Mouse (Mus musculus): ENCODE results near the gene Zbed6. TPM values are rescaled to one million over a fixed set of nuclear protein-coding genes. Genes with fewer than 3 reads are reported as not detected.
"Not testable (repeated sequence)": the region's sequence is repeated elsewhere in the genome, so short reads cannot be mapped to it uniquely, and the experiment has no call there.

Gene Zbed6
- polyA plus RNA-seq, 1 experiment from 2014 or later, result not detected

DNA sequence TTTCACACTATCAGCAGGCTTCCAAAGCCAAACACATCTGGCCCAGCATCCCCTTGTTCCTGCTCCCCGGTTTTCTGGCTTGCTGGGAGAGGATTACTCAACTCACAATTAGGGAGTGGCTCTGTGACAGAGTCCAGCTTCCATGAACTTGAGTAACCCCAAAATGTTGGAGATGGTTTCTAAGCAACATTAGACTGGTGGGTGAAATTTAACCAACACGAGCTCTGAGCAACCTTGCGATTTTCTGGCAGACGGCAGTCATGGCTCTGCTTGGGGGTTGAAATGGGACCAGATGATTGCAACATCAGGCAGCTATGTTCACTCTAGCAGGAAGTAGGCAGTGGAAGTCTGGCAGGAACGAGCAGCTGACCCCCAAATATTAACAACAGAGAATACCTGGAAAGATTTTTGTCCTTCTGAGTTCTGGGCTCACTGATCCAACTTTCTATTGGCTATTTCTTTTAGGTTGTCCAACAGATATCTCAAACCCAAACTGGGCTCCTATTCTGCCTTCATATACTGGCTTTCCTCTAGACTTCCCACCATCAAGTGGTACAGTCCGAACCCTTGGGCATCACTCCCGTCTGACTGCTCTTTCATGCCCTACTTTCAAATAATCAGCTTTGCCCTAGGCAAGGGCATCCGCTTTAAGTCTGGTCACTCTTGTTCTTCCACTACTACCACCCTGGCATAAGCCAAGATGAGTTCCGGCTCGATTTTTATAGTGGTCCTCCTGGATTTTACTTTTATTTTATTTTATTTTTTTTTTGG lies 25.2 kb upstream of the Zbed6 start:
- peak overlapping the region; percentile 47; the same call in 1 of the 2 replicates for H3K27ac ChIP-seq

DNA sequence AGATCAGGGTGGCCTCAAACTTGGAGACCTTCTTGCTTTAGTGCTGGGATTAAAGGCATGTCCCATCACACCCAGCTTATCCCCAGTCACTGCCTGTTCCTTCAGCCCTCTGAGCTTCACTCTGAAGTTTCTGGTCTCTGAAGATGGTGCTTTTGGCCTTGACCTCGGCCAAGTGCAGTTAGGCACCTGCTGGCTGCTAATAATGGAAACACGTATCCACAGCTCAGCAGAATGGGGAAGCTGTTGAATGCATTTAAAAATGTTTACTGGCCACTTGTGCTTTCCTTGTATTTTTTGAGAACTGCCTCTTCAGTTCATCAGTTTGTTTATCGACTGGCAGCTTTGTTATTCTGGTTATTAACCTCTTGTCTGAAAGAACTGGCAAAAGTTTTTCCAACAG lies 11.1 kb upstream of the Zbed6 start:
- no peak overlapping the region for H3K4me2 ChIP-seq
- no peak for ATAC-seq (ENCODE audit: insufficient number of reproducible peaks, low FRiP score, low TSS enrichment, low read depth)
- WGBS, result 63% methylated on average over 3 of the region's 3 CpGs

More for the DNA sequence above, 25.2 kb upstream of the Zbed6 start:
- 0 out of 2 replicates have a peak, but pooled peaks have one; percentile 24 for ATAC-seq (ENCODE audit: insufficient number of reproducible peaks, low FRiP score, low TSS enrichment, low read depth)
- no peaks in the 10 kb centered on the region for H3K27me3 ChIP-seq
- H3K4me3 ChIP-seq, result no peak overlapping the region
- peaks cover 5% of the 10 kb centered on the region for H3K4me1 ChIP-seq
- no peak overlapping the region for H3K9ac ChIP-seq
- no peaks in the 10 kb centered on the region for H3K9me3 ChIP-seq
- no peak overlapping the region for H3K4me2 ChIP-seq
- 54% methylated on average over 10 of the region's 10 CpGs for WGBS
- no peaks in the 10 kb centered on the region for H3K36me3 ChIP-seq

DNA sequence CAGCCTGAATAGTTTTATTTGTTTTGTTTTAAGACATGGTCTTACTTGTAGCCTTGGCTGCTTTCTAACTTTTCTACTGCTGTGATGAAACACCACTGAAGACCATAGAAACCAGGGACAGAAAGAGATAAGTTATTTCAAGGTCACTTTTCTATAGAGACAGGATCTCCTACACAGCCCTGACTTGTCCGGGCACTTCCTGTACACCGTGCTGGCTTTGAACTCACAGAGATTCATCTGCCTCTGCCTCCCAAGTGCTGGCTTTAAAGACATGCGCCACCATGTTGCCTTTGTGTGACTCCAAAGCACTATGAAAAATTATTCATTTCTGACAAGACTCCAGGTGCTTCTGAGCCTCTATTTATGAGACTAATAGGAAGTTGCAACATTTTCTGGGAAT lies 10.6 kb upstream of the Zbed6 start:
- Histone ChIP-seq H3K36me3 (no peaks in the 10 kb centered on the region), H3K4me3 (no peak overlapping the region), H3K4me1 (no peaks in the 10 kb centered on the region), H3K9me3 (no peaks in the 10 kb centered on the region), H3K9ac (no peak overlapping the region), H3K27ac (no peak overlapping the region), H3K4me2 (no peak overlapping the region), H3K27me3 (no peaks in the 10 kb centered on the region)
- WGBS, result 82% methylated on average over 3 of the region's 3 CpGs
- no peak for ATAC-seq (ENCODE audit: insufficient number of reproducible peaks, low FRiP score, low TSS enrichment, low read depth)

More for the DNA sequence above, 11.1 kb upstream of the Zbed6 start:
- Histone ChIP-seq H3K9ac (no peak overlapping the region), H3K36me3 (no peaks in the 10 kb centered on the region), H3K27ac (no peak overlapping the region), H3K27me3 (no peaks in the 10 kb centered on the region), H3K4me1 (no peaks in the 10 kb centered on the region), H3K9me3 (no peaks in the 10 kb centered on the region), H3K4me3 (no peak overlapping the region)

GRCm38 (mm10) chr1:133670776-133671175 lies 10.1 kb upstream of the Zbed6 start:
- no peaks in the 10 kb centered on the region for H3K27me3 ChIP-seq
- no peak overlapping the region for H3K4me2 ChIP-seq
- H3K36me3 ChIP-seq, result no peaks in the 10 kb centered on the region
- no peak overlapping the region for H3K27ac ChIP-seq
- ATAC-seq (ENCODE audit: insufficient number of reproducible peaks, low FRiP score, low TSS enrichment, low read depth), result no peak
- no peak overlapping the region for H3K9ac ChIP-seq
- no peaks in the 10 kb centered on the region for H3K4me1 ChIP-seq
- no peak overlapping the region for H3K4me3 ChIP-seq
- 81% methylated on average over 6 of the region's 6 CpGs for WGBS
- no peaks in the 10 kb centered on the region for H3K9me3 ChIP-seq

DNA sequence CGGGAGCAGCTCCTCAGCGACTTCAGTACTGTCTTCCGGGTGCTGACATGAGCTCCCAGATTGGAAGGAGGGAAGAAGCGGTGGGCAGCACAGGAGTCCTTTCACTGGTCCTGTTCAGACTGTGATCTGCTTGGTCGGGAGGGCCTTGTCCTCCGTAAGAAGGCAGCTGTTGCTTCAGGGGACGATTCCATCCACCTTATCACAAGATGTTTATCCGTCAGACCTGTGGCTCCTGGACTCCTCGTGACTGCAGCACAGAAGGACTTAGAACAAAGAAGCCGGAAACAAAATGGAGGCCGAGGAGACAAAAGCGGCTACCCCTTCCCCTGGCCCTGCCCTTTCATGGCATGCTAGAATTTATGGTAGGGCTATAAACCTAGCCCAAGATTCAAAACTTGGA lies 9.5 kb upstream of the Zbed6 start:
- Histone ChIP-seq H3K9me3 (no peaks in the 10 kb centered on the region), H3K36me3 (no peaks in the 10 kb centered on the region), H3K27me3 (no peaks in the 10 kb centered on the region), H3K9ac (no peak overlapping the region), H3K4me1 (no peaks in the 10 kb centered on the region), H3K4me3 (no peak overlapping the region), H3K4me2 (no peak overlapping the region), H3K27ac (no peak overlapping the region)
- no peak for ATAC-seq (ENCODE audit: insufficient number of reproducible peaks, low FRiP score, low TSS enrichment, low read depth)
- WGBS, result 80% methylated on average over 12 of the region's 12 CpGs

DNA sequence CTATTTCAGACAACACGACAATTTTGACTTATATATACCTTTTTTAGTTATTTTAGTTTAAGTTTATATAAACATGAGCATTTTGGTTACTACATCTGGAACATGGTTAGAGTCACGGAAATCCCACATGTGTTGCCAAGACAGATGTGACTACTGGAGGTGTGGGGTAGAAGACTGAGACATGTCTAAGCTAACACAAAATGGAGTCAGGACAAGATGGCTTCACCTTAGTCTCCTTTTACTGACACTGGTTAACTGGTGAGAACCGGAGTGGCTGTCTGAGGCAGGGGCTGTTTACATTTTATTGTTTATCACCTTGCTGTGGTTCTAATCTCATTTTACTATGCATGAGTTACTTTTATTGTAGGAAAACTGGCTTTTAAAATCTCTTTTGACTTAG lies 7.9 kb upstream of the Zbed6 start:
- ATAC-seq (ENCODE audit: insufficient number of reproducible peaks, low FRiP score, low TSS enrichment, low read depth), result no peak
- H3K27ac ChIP-seq, result no peak overlapping the region
- H3K9ac ChIP-seq, result no peak overlapping the region
- no peaks in the 10 kb centered on the region for H3K9me3 ChIP-seq
- no peak overlapping the region for H3K4me3 ChIP-seq
- H3K36me3 ChIP-seq, result no peaks in the 10 kb centered on the region
- H3K4me2 ChIP-seq, result no peak overlapping the region
- WGBS, result 70% methylated on average over 3 of the region's 3 CpGs
- no peaks in the 10 kb centered on the region for H3K4me1 ChIP-seq
- H3K27me3 ChIP-seq, result no peaks in the 10 kb centered on the region

DNA sequence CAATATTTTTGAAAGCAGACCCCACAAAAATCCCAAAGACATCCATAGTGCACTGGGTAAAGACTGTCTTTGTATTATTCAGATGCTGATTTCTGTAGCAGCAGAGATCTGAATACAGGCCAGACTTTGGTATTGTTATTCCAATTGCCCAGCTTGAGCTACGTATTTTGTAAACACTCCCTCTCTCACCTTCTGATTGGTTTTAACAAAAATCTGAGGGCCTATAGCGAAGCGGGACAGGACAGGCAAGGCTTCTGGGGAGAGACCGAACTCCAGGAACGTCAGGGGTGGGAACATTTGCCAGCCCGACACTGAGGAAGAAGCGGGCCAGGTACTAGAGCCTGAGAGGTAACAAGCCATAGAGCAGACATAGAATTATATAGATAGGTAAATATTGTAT lies 7.0 kb upstream of the Zbed6 start:
- H3K4me3 ChIP-seq, result no peak overlapping the region
- no peaks in the 10 kb centered on the region for H3K9me3 ChIP-seq
- no peaks in the 10 kb centered on the region for H3K4me1 ChIP-seq
- WGBS, result 67% methylated on average over 7 of the region's 7 CpGs
- ATAC-seq (ENCODE audit: insufficient number of reproducible peaks, low FRiP score, low TSS enrichment, low read depth), result no peak
- no peak overlapping the region for H3K4me2 ChIP-seq
- no peaks in the 10 kb centered on the region for H3K27me3 ChIP-seq
- no peaks in the 10 kb centered on the region for H3K36me3 ChIP-seq
- H3K9ac ChIP-seq, result no peak overlapping the region
- H3K27ac ChIP-seq, result no peak overlapping the region

DNA sequence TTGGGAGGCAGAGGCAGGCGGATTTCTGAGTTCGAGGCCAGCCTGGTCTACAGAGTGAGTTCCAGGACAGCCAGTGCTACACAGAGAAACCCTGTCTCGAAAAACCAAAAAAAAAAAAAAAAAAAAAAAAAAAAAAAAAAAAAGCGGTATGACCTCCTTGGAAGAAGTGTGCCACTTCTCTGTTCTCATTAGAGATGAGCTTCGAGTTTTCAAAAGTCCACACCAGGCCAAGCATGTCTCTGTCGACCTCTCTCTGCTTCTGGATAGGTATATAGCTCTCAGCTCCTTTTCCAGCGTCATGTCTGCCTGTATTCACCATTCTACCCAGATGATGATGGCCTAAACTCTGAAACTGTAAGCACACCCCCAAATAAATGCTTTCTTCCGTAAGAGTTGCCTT lies 5.0 kb upstream of the Zbed6 start:
- not testable (repeated sequence) for H3K4me1 ChIP-seq; H3K9ac ChIP-seq; ATAC-seq (ENCODE audit: insufficient number of reproducible peaks, low FRiP score, low TSS enrichment, low read depth); H3K27me3 ChIP-seq; H3K36me3 ChIP-seq; H3K9me3 ChIP-seq; H3K27ac ChIP-seq; H3K4me3 ChIP-seq; H3K4me2 ChIP-seq
- WGBS, result 86% methylated on average over 8 of the region's 8 CpGs

- Histone ChIP-seq H3K36me3 (no peaks in the 10 kb centered on the region), H3K4me3 (no peak overlapping the region), H3K27ac (no peak overlapping the region), H3K27me3 (no peaks in the 10 kb centered on the region), H3K9me3 (no peaks in the 10 kb centered on the region), H3K9ac (no peak overlapping the region), H3K4me1 (peaks cover 7% of the 10 kb centered on the region), H3K4me2 (no peak overlapping the region)
- no peak for ATAC-seq (ENCODE audit: insufficient number of reproducible peaks, low FRiP score, low TSS enrichment, low read depth)
- 70% methylated on average over 11 of the region's 11 CpGs for WGBS
Observed at GRCm38 (mm10) chr1:133664203-133664970, 3.7 kb upstream of the Zbed6 start.

DNA sequence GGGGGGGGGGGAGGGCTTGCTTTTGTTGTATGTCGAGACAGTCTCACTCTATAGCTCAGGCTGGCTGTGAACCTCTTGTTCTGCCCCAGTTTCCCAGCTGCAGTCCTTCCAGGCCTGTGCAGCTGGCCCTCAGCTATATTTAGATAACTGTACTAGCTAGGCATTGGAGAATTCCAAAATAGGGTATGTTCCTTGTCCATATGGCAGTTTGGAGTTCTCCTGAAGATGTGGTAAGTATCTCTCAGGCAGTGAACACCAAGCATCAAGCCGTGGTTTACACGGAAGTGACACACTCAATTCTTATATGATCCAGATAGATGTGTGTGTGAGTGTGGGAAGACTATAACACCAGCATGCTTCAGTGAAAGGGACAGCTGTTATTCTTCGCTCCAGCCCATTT lies 2.7 kb upstream of the Zbed6 start:
- 73% methylated on average over 4 of the region's 4 CpGs for WGBS
- no peaks in the 10 kb centered on the region for H3K9me3 ChIP-seq
- H3K27me3 ChIP-seq, result no peaks in the 10 kb centered on the region
- H3K4me3 ChIP-seq, result no peak overlapping the region
- no peak overlapping the region for H3K9ac ChIP-seq
- ATAC-seq (ENCODE audit: insufficient number of reproducible peaks, low FRiP score, low TSS enrichment, low read depth), result no peak
- no peak overlapping the region for H3K27ac ChIP-seq
- peaks cover 4% of the 10 kb centered on the region; the same call in 1 of the 2 replicates for H3K36me3 ChIP-seq
- no peak overlapping the region for H3K4me2 ChIP-seq
- H3K4me1 ChIP-seq, result peaks cover 16% of the 10 kb centered on the region

DNA sequence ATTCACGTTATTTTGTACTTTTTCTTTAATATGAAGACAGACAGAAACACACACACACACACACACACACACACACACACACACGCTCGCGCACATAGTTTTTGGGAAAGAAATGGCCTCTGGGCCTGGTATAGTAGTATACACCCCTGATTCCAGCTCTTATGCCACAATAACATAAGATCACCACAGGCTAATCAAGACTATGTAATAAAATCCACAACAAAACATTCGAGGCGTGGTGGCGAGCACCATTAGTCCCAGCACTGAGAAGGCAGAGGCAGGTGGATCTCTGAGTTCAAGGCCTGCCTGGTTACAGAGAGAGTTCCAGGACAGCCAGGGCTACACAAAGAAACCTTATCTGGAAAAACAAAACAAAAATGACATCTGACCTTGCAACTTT lies 2.3 kb upstream of the Zbed6 start:
- peaks cover 9% of the 10 kb centered on the region; the same call in 1 of the 2 replicates for H3K36me3 ChIP-seq
- H3K27me3 ChIP-seq, result no peaks in the 10 kb centered on the region
- no peak overlapping the region for H3K4me3 ChIP-seq
- no peak overlapping the region for H3K9ac ChIP-seq
- no peak overlapping the region for H3K27ac ChIP-seq
- WGBS, result 95% methylated on average over 7 of the region's 7 CpGs
- H3K9me3 ChIP-seq, result no peaks in the 10 kb centered on the region
- ATAC-seq (ENCODE audit: insufficient number of reproducible peaks, low FRiP score, low TSS enrichment, low read depth), result no peak
- peaks cover 21% of the 10 kb centered on the region for H3K4me1 ChIP-seq
- no peak overlapping the region for H3K4me2 ChIP-seq

DNA sequence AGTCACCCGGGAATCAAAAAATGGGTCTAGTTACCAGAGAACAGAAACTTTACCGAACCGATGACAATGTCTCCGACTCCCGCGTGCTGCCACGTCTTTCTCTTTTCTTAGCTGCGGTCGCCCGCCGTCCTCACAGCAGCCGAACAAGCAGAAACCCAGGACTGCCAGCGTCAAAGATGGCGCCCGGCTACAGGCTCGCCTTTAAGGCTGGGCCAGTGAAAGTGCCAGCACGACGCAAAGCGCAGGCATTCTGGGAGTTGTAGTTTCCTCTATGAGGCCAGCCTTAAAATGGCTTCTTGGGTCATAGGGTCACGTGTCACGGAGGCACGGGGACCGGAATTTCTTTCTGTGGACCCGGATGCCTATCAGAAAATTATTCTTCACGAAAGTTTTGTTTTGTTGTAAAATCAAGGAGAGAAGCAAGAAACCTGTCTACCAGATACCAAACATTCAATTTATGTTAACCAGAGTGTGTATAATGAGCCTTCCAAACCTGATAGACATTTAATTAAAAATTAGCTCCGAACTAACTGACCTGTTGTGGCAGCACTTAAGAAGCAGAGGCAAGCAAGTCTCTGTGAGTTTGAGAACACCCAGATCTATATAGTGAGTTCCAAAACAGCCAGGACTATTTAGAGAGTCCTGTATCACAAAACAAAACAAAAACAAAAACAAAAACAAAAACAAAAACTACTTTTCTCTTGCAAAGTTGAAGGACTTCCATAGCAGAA lies 683 bp upstream of the Zbed6 start, which contains the start of gene Gm38394:
TSS of gene Gm38394 (minus strand) at position 116 of the 731 bp plus-strand sequence.
- peak within 1 kb of the TSS; percentile 71 for H3K4me3 ChIP-seq
- peaks cover 35% of the 10 kb centered on the region for H3K4me1 ChIP-seq
- 2% methylated on average over 26 of the region's 26 CpGs for WGBS
- H3K36me3 ChIP-seq, result peaks cover 15% of the 10 kb centered on the region; the same call in 1 of the 2 replicates
- peak within 1 kb of the TSS; percentile 66 for H3K4me2 ChIP-seq
- H3K9me3 ChIP-seq, result no peaks in the 10 kb centered on the region
- H3K27me3 ChIP-seq, result no peaks in the 10 kb centered on the region
- H3K9ac ChIP-seq, result peak within 1 kb of the TSS; percentile 68
- peak within 1 kb of the TSS; percentile 94 for H3K27ac ChIP-seq
- peak; percentile 96 for ATAC-seq (ENCODE audit: insufficient number of reproducible peaks, low FRiP score, low TSS enrichment, low read depth)
